Mouse (Mus musculus) MEL (cell line): ENCODE measurements around the gene H2-Eb2. TPM values are rescaled to one million over a fixed set of nuclear protein-coding genes. Genes with fewer than 3 reads are reported as not detected.

Experiments used
- DNase-seq: peaks from one replicate; pipeline ENCODE4 v3.0.0; 2011; ENCODE audit warnings: low read depth, low spot score
- H3K27ac ChIP-seq: 2 replicates; pipeline ENCODE4 v1.5.1; 2012; ENCODE audit warnings: low read depth, mild to moderate bottlenecking, control low read depth, low read length, moderate library complexity; ENCODE audit not compliant: control insufficient read depth
- H3K27me3 ChIP-seq, 2 experiments: fragments of 150-350 bp in 1 of 2; sonication (generic) in 1 of 2; 2 replicates each; pipeline ENCODE4 v1.6.1; 2012; ENCODE audit warnings: low read length in 2 of 2, mild to moderate bottlenecking in 2 of 2, improper control_type of control experiment in 1 of 2, moderate library complexity in 1 of 2; ENCODE audit not compliant: insufficient read depth in 2 of 2, control insufficient read depth in 1 of 2
- H3K36me3 ChIP-seq, 2 experiments: 2 replicates each; pipeline ENCODE4 v1.6.1; 2012 to 2014; ENCODE audit warnings: low read length in 2 of 2, improper control_type of control experiment in 1 of 2, inconsistent platforms in 1 of 2, mild to moderate bottlenecking in 1 of 2; ENCODE audit not compliant: insufficient read depth in 2 of 2, control insufficient read depth in 1 of 2
- H3K4me1 ChIP-seq, 2 experiments: fragments of 150-350 bp in 1 of 2; sonication (generic) in 1 of 2; 2 replicates each; pipeline ENCODE4 v1.6.1; 2012; ENCODE audit warnings: low read length in 2 of 2, improper control_type of control experiment in 1 of 2, mild to moderate bottlenecking in 1 of 2; ENCODE audit not compliant: insufficient read depth in 2 of 2, control insufficient read depth in 1 of 2
- H3K4me3 ChIP-seq, 2 experiments: fragments of 150-350 bp in 1 of 2; sonication (generic) in 1 of 2; 2 replicates each; pipeline ENCODE4 v1.5.1; 2012; ENCODE audit warnings: low read depth in 2 of 2, low read length in 2 of 2, mild to moderate bottlenecking in 2 of 2, moderate library complexity in 2 of 2, control low read depth in 1 of 2, improper control_type of control experiment in 1 of 2; ENCODE audit not compliant: control insufficient read depth in 1 of 2, insufficient read depth in 1 of 2
- H3K79me2 ChIP-seq: 2 replicates; pipeline ENCODE4 v1.6.1; 2012; ENCODE audit warnings: mild to moderate bottlenecking, low read length, moderate library complexity; ENCODE audit not compliant: control insufficient read depth, poor library complexity, insufficient read depth
- H3K9ac ChIP-seq: 2 replicates; pipeline ENCODE4 v1.6.1; 2012; ENCODE audit warnings: low read depth, mild to moderate bottlenecking, control low read depth, low read length, moderate library complexity; ENCODE audit not compliant: control insufficient read depth, poor library complexity, severe bottlenecking
- H3K9me3 ChIP-seq: fragments of 150-350 bp; sonication (generic); replicated peaks from 2 replicates; pipeline ENCODE4 v1.6.1; 2012; ENCODE audit warnings: mild to moderate bottlenecking, low read length, improper control_type of control experiment, moderate library complexity; ENCODE audit not compliant: insufficient read depth
- BHLHE40 ChIP-seq: IDR thresholded peaks from 2 replicates; pipeline ENCODE4 v1.6.1; 2012; ENCODE audit warnings: low read depth, mild to moderate bottlenecking, inconsistent platforms, low read length, improper control_type of control experiment, borderline replicate concordance
- CHD2 ChIP-seq: IDR thresholded peaks from 2 replicates; pipeline ENCODE4 v1.6.1; 2011; ENCODE audit warnings: low read length, improper control_type of control experiment
- EP300 ChIP-seq, 2 experiments: IDR thresholded peaks; 2 replicates each; pipeline ENCODE4 v1.6.1; 2011; ENCODE audit warnings: improper control_type of control experiment in 2 of 2, low read length in 2 of 2, low read depth in 1 of 2, mild to moderate bottlenecking in 1 of 2
- ETS1 ChIP-seq: IDR thresholded peaks from 2 replicates; pipeline ENCODE4 v1.6.1; 2012; ENCODE audit warnings: low read depth, mild to moderate bottlenecking, inconsistent platforms, low read length, improper control_type of control experiment, moderate library complexity
- GABPA ChIP-seq: IDR thresholded peaks from 2 replicates; pipeline ENCODE4 v1.6.1; 2012; ENCODE audit warnings: low read depth, mild to moderate bottlenecking, inconsistent platforms, low read length, improper control_type of control experiment, moderate library complexity
- GATA1 ChIP-seq: IDR thresholded peaks from 2 replicates; pipeline ENCODE4 v1.6.1; 2011; ENCODE audit warnings: low read depth, low read length, improper control_type of control experiment
- KAT2A ChIP-seq: conservative IDR thresholded peaks from 2 replicates; pipeline ENCODE4 v1.6.1; 2012; ENCODE audit warnings: low read depth, low read length, improper control_type of control experiment, inconsistent platforms
- MAZ ChIP-seq: IDR thresholded peaks from 2 replicates; pipeline ENCODE4 v1.6.1; 2012; ENCODE audit warnings: low read depth, mild to moderate bottlenecking, inconsistent platforms, low read length, improper control_type of control experiment
- MEF2A ChIP-seq: IDR thresholded peaks from 2 replicates; pipeline ENCODE4 v1.6.1; 2014; ENCODE audit warnings: low read depth, mild to moderate bottlenecking, inconsistent platforms, low read length, improper control_type of control experiment; ENCODE audit not compliant: poor library complexity, insufficient replicate concordance, severe bottlenecking; ENCODE audit errors: extremely low read depth
- MXI1 ChIP-seq: IDR thresholded peaks from 2 replicates; pipeline ENCODE4 v1.6.1; 2011; ENCODE audit warnings: mild to moderate bottlenecking, low read depth, low read length, improper control_type of control experiment
- MYB ChIP-seq: IDR thresholded peaks from 2 replicates; pipeline ENCODE4 v1.6.1; 2011; ENCODE audit warnings: mild to moderate bottlenecking, low read depth, low read length, improper control_type of control experiment
- NELFE ChIP-seq: IDR thresholded peaks from 2 replicates; pipeline ENCODE4 v1.6.1; 2011; ENCODE audit warnings: low read depth, low read length, improper control_type of control experiment
- POLR2AphosphoS2 ChIP-seq: IDR thresholded peaks from 2 replicates; pipeline ENCODE4 v1.6.1; 2011; ENCODE audit warnings: low read length, improper control_type of control experiment
- RAD21 ChIP-seq: IDR thresholded peaks from 2 replicates; pipeline ENCODE4 v1.6.1; 2011; ENCODE audit warnings: mild to moderate bottlenecking, low read depth, low read length, improper control_type of control experiment
- SIN3A ChIP-seq: IDR thresholded peaks from 2 replicates; pipeline ENCODE4 v1.6.1; 2012; ENCODE audit warnings: low read length, improper control_type of control experiment, inconsistent platforms
- SMC3 ChIP-seq: IDR thresholded peaks from 2 replicates; pipeline ENCODE4 v1.6.1; 2011; ENCODE audit warnings: low read depth, low read length, improper control_type of control experiment
- TBP ChIP-seq: IDR thresholded peaks from 2 replicates; pipeline ENCODE4 v1.8.0; 2011; ENCODE audit warnings: low read depth, low read length, improper control_type of control experiment
- UBTF ChIP-seq: IDR thresholded peaks from 2 replicates; pipeline ENCODE4 v1.6.1; 2012; ENCODE audit warnings: low read depth, mild to moderate bottlenecking, inconsistent platforms, low read length, improper control_type of control experiment, moderate library complexity, borderline replicate concordance; ENCODE audit not compliant: insufficient read depth
- ZC3H11A ChIP-seq: IDR thresholded peaks from 2 replicates; pipeline ENCODE4 v1.6.1; 2012; ENCODE audit warnings: low read depth, mild to moderate bottlenecking, inconsistent platforms, low read length, improper control_type of control experiment
- ZMIZ1 ChIP-seq: IDR thresholded peaks from 2 replicates; pipeline ENCODE4 v1.6.1; 2012; ENCODE audit warnings: low read depth, mild to moderate bottlenecking, inconsistent platforms, low read length, improper control_type of control experiment, moderate library complexity
- polyA plus RNA-seq, 2 experiments: library from polyadenylated mRNA; stranded (reverse) in 1 of 2; unstranded in 1 of 2; fragments of >175 nt in 1 of 2; fragments of >200 nt in 1 of 2; gene quantifications; 2 replicates each; pipeline versions ENCODE4 v1.2.1 to v1.2.4; 2012; ENCODE audit warnings: low replicate concordance in 2 of 2, low read depth in 1 of 2; ENCODE audit not compliant: insufficient read length in 2 of 2, insufficient read depth in 1 of 2, missing spikeins in 1 of 2
- total RNA-seq: library from RNA; depleted of rRNA; stranded (reverse); fragments of 300-350 nt; gene quantifications from 2 replicates; pipeline ENCODE4 v1.2.3, GENCODE M21; 2012

Gene H2-Eb2
- total and polyA plus RNA-seq, 3 experiments, result not detected

DNA sequence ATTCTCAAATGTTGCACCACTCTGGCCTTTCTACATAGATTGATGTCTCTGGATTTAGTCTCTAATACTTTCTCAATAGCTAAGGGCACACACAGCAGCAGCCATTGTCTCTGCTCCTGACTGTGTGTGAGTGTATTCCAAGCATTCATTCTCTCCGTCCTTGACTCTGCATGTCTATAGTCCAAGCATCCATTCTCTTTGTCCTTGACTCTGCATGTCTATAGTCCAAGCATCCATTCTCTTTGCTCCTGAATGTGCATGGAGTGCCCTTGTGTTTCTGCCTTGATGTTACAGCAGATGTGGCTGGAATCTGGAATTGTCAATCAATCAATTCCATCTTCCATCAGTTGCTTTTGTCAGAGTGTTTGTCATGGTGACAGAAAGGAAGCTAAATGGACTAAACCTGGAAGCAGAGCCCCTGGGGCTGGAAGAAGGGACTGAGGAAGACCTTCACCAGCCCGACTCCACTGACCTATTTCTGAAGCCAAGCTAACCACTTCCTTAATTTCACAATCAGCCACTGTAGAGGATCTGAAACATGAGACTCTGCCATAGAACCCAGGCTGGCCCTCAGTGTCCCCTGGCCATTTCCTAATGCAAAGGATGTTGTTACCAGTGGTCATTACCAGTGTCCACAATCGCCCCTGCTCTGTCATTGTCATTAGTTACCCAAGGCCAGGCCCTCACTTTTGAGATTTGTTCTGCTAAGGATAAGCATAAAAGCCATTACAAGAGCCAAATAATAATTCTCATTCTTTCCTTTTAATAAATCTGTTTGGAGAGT is 15.3 kb downstream of the H2-Eb2 start:
- no peaks in the 10 kb centered on the region for H3K36me3 ChIP-seq
- H3K27ac ChIP-seq, result no peak overlapping the region
- H3K9ac ChIP-seq, result no peak overlapping the region
- no peaks in the 10 kb centered on the region for H3K4me1 ChIP-seq
- H3K79me2 ChIP-seq, result no peaks in the 10 kb centered on the region
- H3K9me3 ChIP-seq, result no peaks in the 10 kb centered on the region
- DNase-seq, result peak; percentile 7
- H3K27me3 ChIP-seq, result peaks cover 0 to 5% of the 10 kb centered on the region in 2 experiments; a peak in 3 of 4 replicates
- H3K4me3 ChIP-seq, result no peak overlapping the region
- TF ChIP-seq KAT2A (no peak), TBP (no peak), UBTF (no peak), GATA1 (no peak), RAD21 (no peak)
- TF ChIP-seq, all 39 proteins: peak for 0

DNA sequence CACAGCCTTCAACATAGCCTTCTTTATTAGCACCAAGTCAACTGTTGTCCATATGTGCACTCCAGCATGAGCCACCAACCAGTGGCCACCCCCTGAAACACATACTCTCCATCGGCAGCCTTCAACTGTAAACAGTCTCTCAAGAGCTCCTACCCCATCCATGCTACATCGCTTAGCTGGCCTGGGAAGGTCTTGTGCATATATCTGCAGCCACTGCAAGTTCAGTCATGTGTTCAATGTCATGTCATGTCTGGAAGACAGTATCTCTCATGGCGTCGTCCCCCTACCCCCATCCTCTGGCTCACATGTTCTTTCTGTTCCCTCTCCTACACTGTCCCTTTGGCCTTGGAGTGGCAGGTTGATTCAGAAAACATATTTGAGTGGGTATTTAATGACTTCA is 19.4 kb downstream of the H2-Eb2 start:
- H3K9ac ChIP-seq, result no peak overlapping the region

DNA sequence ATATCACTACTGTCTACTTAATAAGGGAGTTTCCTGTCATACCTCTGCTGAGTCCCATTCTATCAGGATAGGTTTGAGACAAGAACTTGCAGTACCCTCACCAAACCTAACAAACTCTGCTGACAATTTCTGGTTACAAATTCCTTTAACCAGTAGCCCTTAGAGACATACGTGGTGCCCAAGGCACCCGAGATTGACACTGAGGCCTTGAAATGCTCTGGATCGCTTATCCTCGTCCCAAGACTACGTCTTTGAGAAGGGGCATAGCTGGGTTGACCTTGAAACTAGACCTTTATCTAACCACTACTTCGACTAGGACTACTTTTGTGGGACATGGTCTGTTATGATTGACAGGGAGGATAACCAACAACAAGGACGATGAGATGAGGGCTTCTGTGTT is 20.0 kb downstream of the H2-Eb2 start:
- Histone ChIP-seq H3K9me3 (no peaks in the 10 kb centered on the region), H3K27me3 (peaks cover 1 to 2% of the 10 kb centered on the region in 2 experiments; a peak in 2 of 4 replicates), H3K4me1 (peaks cover 0 to 2% of the 10 kb centered on the region in 2 experiments; a peak in 1 of 4 replicates), H3K4me3 (no peak overlapping the region), H3K27ac (no peak overlapping the region), H3K79me2 (no peaks in the 10 kb centered on the region), H3K36me3 (no peaks in the 10 kb centered on the region), H3K9ac (no peak overlapping the region)
- no peak for TF ChIP-seq GABPA
- TF ChIP-seq SMC3, result no peak
- TF ChIP-seq BHLHE40, result no peak
- TF ChIP-seq NELFE, result no peak
- no peak for TF ChIP-seq CHD2
- DNase-seq, result no peak

More for the DNA sequence above, 19.4 kb downstream of the H2-Eb2 start:
- Histone ChIP-seq H3K4me3 (no peak overlapping the region), H3K79me2 (no peaks in the 10 kb centered on the region), H3K27me3 (peaks cover 1 to 2% of the 10 kb centered on the region in 2 experiments; a peak in 2 of 4 replicates)
- no peak for TF ChIP-seq MXI1
- no peak for TF ChIP-seq ZMIZ1
- no peak for TF ChIP-seq GABPA
- no peak for TF ChIP-seq MYB
- TF ChIP-seq TBP, result no peak
- no peak for TF ChIP-seq KAT2A
- no peak for TF ChIP-seq POLR2AphosphoS2
- TF ChIP-seq SMC3, result no peak
- no peak for TF ChIP-seq EP300 (IDR thresholded peaks at IDR 0.05; ENCODE audit: low read depth in 1 of 2, low read length in 2 of 2)
- no peak for TF ChIP-seq MEF2A
- TF ChIP-seq SIN3A, result no peak
- no peak for TF ChIP-seq ETS1
- TF ChIP-seq UBTF, result no peak
- TF ChIP-seq ZC3H11A, result no peak
- no peak for TF ChIP-seq MAZ
- TF ChIP-seq, all 39 proteins: peak for 0
- Histone ChIP-seq H3K27ac (no peak overlapping the region), H3K36me3 (no peaks in the 10 kb centered on the region), H3K4me1 (peaks cover 0 to 2% of the 10 kb centered on the region in 2 experiments; a peak in 1 of 4 replicates), H3K9me3 (no peaks in the 10 kb centered on the region)
- DNase-seq, result no peak
